Mouse (Mus musculus): ENCODE results near the gene Ralgps2.

- TF ChIP-seq MAFK (IDR thresholded peaks at IDR 0.05; ENCODE audit: insufficient read depth, low read depth, low read length): no peak
- no peak for TF ChIP-seq ZC3H11A (IDR thresholded peaks at IDR 0.05; ENCODE audit: borderline replicate concordance, low read depth, low read length)
- no peak for TF ChIP-seq HCFC1 (IDR thresholded peaks at IDR 0.05; ENCODE audit: borderline replicate concordance, insufficient read depth, low read length)
- TF ChIP-seq ZNF384 (IDR thresholded peaks at IDR 0.05; ENCODE audit: low read depth, low read length): no peak
- TF ChIP-seq CHD2 (IDR thresholded peaks at IDR 0.05; ENCODE audit: low read depth, low read length): no peak
Measured at GRCm38 (mm10) chr1:156939251-156940141, at the start of gene Ralgps2.

All from ES-E14 (cell line).